Mouse (Mus musculus) intestine, embryonic 14.5 days (tissue): ENCODE measurements at regions not wholly inside any gene's neighbourhood (a gene's known extent, or its start where the extent isn't known, plus 50 kb on each side); places are given as distances from the start of the nearest gene placed in this dataset.

Experiments used
- ATAC-seq: fragments of 200-750 bp; cut with Nextera tagmentation; replicated peaks from 2 replicates; pipeline ENCODE4 v1.8.0; 2017; ENCODE audit warnings: low read depth, moderate number of reproducible peaks, moderate TSS enrichment, moderate library complexity; ENCODE audit not compliant: low FRiP score, low TSS enrichment
- DNase-seq: peaks from one replicate; pipeline ENCODE4 v3.0.0-alpha.2; 2018; ENCODE audit warnings: low spot score
- H3K27ac ChIP-seq: fragments of 300-500 bp; sonication (generic); 2 replicates; pipeline ENCODE4 v1.5.1; 2014; ENCODE audit warnings: low read depth, mild to moderate bottlenecking, control low read depth
- H3K27me3 ChIP-seq: fragments of 300-500 bp; sonication (generic); replicated peaks from 2 replicates; pipeline ENCODE4 v1.6.1; 2014; ENCODE audit warnings: low read length, control low read depth; ENCODE audit not compliant: control insufficient read depth, insufficient read depth
- H3K36me3 ChIP-seq: fragments of 300-500 bp; sonication (generic); 2 replicates; pipeline ENCODE4 v1.6.1; 2014; ENCODE audit warnings: low read length, control low read depth; ENCODE audit not compliant: control insufficient read depth, insufficient read depth
- H3K4me1 ChIP-seq: fragments of 300-500 bp; sonication (generic); replicated peaks from 2 replicates; pipeline ENCODE4 v1.6.1; 2014; ENCODE audit warnings: low read length, control low read depth, mixed read lengths; ENCODE audit not compliant: control insufficient read depth, insufficient read depth
- H3K4me2 ChIP-seq: fragments of 300-500 bp; sonication (generic); 2 replicates; pipeline ENCODE4 v1.6.1; 2014; ENCODE audit warnings: low read length
- H3K4me3 ChIP-seq: fragments of 300-500 bp; sonication (generic); 2 replicates; pipeline ENCODE4 v1.5.1; 2014; ENCODE audit warnings: low read depth, low read length, control low read depth, mixed read lengths
- H3K9ac ChIP-seq: fragments of 300-500 bp; sonication (generic); 2 replicates; pipeline ENCODE4 v1.6.1; 2014; ENCODE audit warnings: mild to moderate bottlenecking, low read length
- H3K9me3 ChIP-seq: fragments of 300-500 bp; sonication (generic); 2 replicates; pipeline ENCODE4 v1.6.1; 2016; ENCODE audit warnings: low read length, control low read depth; ENCODE audit not compliant: control insufficient read depth
- WGBS: fragments of 180-500 bp; shearing (Covaris S2); extraction: QIAGEN DNeasy Blood & Tissue Kit; methylation state at CpG from one replicate; pipeline ENCODE4 v1.1.7; 2014; 5-methylcytosine and 5-hydroxymethylcytosine counted together

- no peaks in the 10 kb centered on the region for H3K36me3 ChIP-seq
- no peak overlapping the region for H3K4me3 ChIP-seq
- H3K9ac ChIP-seq, result no peak overlapping the region
- H3K27me3 ChIP-seq, result no peaks in the 10 kb centered on the region
- no peak overlapping the region for H3K27ac ChIP-seq
- no peaks in the 10 kb centered on the region for H3K4me1 ChIP-seq
- ATAC-seq (no peak), DNase-seq (no peak)
- 35% methylated on average over 14 of the region's 14 CpGs for WGBS
- H3K9me3 ChIP-seq, result no peaks in the 10 kb centered on the region
- no peak overlapping the region for H3K4me2 ChIP-seq
Measured at GRCm38 (mm10) chr2:168831740-168832139, 64.0 kb upstream of the Sall4 start.

GRCm38 (mm10) chr2:168820648-168821047 is 52.9 kb upstream of the Sall4 start:
- H3K27me3 ChIP-seq, result no peaks in the 10 kb centered on the region
- no peak overlapping the region for H3K9ac ChIP-seq
- no peak overlapping the region for H3K27ac ChIP-seq
- H3K4me2 ChIP-seq, result no peak overlapping the region
- ATAC-seq, result no peak
- no peak for DNase-seq
- H3K36me3 ChIP-seq, result no peaks in the 10 kb centered on the region
- H3K4me1 ChIP-seq, result no peaks in the 10 kb centered on the region; the same call in 1 of the 2 replicates
- WGBS, result 53% methylated on average over 10 of the region's 10 CpGs
- no peaks in the 10 kb centered on the region for H3K9me3 ChIP-seq
- no peak overlapping the region for H3K4me3 ChIP-seq
